Mouse (Mus musculus) liver, embryonic 14.5 days (tissue): ENCODE measurements around the gene Tpst2.

Experiments
- CTCF ChIP-seq: IDR thresholded peaks from 2 replicates; pipeline ENCODE4 v1.5.1; 2016; ENCODE audit warnings: antibody characterized with exemption, low read depth, control low read depth
- EP300 ChIP-seq: IDR thresholded peaks from 2 replicates; pipeline ENCODE4 v1.6.1; 2016; ENCODE audit warnings: antibody characterized with exemption, low read depth

DNA sequence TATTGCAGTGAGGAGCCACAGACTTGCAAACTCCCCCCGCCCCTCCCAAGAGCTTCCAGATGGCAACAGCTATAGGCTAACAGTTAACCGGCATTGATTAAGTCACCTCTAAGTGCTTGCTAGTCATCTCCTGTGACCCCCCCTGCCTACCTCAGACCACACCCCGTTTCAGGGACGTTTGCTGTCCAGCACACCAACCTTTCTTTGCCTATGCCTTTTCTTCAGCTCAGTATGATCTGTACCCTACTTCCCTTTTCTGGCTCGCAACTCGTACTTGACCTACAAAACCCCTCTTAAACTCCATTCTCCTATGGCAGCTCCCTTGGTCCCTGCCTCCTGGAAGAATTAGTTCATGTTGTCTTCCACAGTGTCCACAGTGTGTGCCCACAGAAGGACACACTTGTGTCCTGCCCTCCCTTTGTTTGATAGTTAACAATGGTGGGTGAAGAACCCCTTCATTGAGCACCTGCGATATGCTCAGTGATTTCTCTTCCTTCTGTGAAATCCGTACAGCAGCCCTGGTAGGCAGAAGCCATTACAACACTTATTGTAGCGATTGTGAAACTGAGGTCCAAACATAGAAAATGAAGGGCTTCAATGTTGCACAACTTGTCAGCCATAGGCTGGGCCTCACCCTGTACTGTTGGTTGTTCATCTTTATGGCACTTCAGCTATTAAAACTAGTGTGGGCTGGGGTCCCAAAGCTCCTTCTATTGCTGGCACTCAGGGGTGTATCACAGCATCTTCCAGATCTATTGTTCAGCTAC, 10.3 kb upstream of the Tpst2 start:
- TF ChIP-seq EP300 (no peak), CTCF (no peak)
